Mouse (Mus musculus): ENCODE measurements around the gene Saxo1. TPM values are rescaled to one million over a fixed set of nuclear protein-coding genes. Genes with fewer than 3 reads are reported as not detected.

Gene Saxo1
- total and polyA plus RNA-seq, 3 experiments, result 0.16 TPM; not detected in 2

- no peak for TF ChIP-seq CTCF (IDR thresholded peaks at IDR 0.05)
- TF ChIP-seq EP300 (IDR thresholded peaks at IDR 0.05; ENCODE audit: insufficient read depth, low read depth, low read length), result no peak
- no peak for TF ChIP-seq POLR2A (IDR thresholded peaks at IDR 0.05; ENCODE audit: insufficient read depth, low read depth, low read length)
- no peaks in the 10 kb centered on the region for H3K79me2 ChIP-seq (replicated peaks; ENCODE audit: control insufficient read depth, insufficient read depth, low read length)
- intact Hi-C loops (cut with DNase I), result no loop called here
- DNase-seq, result no peak
- H3K4me1 ChIP-seq (ENCODE audit: control insufficient read depth, insufficient read depth, low read length), result no peaks in the 10 kb centered on the region
- no peak overlapping the region for H3K27ac ChIP-seq
- no peaks in the 10 kb centered on the region for H3K36me3 ChIP-seq (ENCODE audit: control insufficient read depth, insufficient read depth, low read length)
- 95% methylated on average over 3 of the region's 3 CpGs for WGBS
- no peak overlapping the region for H3K9ac ChIP-seq (ENCODE audit: low read depth, low read length)
- H3K27me3 ChIP-seq (ENCODE audit: control insufficient read depth, insufficient read depth, low read length), result no peaks in the 10 kb centered on the region
- no peak overlapping the region for H3K4me3 ChIP-seq
These were observed 147.2 kb downstream of the Saxo1 start for GRCm38 (mm10) chr4:86410946-86411345.

- 79% methylated on average over 9 of the region's 9 CpGs for WGBS
- H3K4me3 ChIP-seq, result no peak overlapping the region
- no peaks in the 10 kb centered on the region for H3K4me1 ChIP-seq (ENCODE audit: control insufficient read depth, insufficient read depth, low read length)
- no peak overlapping the region for H3K27ac ChIP-seq
- no peak for DNase-seq
- TF ChIP-seq POLR2A (IDR thresholded peaks at IDR 0.05; ENCODE audit: insufficient read depth, low read depth, low read length), result no peak
- TF ChIP-seq EP300 (IDR thresholded peaks at IDR 0.05; ENCODE audit: insufficient read depth, low read depth, low read length), result no peak
- no peak for TF ChIP-seq CTCF (IDR thresholded peaks at IDR 0.05)
- no peaks in the 10 kb centered on the region for H3K27me3 ChIP-seq (ENCODE audit: control insufficient read depth, insufficient read depth, low read length)
- no peaks in the 10 kb centered on the region for H3K36me3 ChIP-seq (ENCODE audit: control insufficient read depth, insufficient read depth, low read length)
- no peak overlapping the region for H3K9ac ChIP-seq (ENCODE audit: low read depth, low read length)
- intact Hi-C loops (cut with DNase I), result loop anchor here (10.0 kb wide), 1 partner anchor 136 kb away; no protein-coding TSS in a partner anchor
- H3K79me2 ChIP-seq (replicated peaks; ENCODE audit: control insufficient read depth, insufficient read depth, low read length), result no peaks in the 10 kb centered on the region
These were observed 149.7 kb downstream of the Saxo1 start for GRCm38 (mm10) chr4:86408421-86408820.

- no peak for DNase-seq
- Histone ChIP-seq H3K36me3 (ENCODE audit: control insufficient read depth, insufficient read depth, low read length) (no peaks in the 10 kb centered on the region), H3K4me3 (no peak overlapping the region), H3K79me2 (replicated peaks; ENCODE audit: control insufficient read depth, insufficient read depth, low read length) (no peaks in the 10 kb centered on the region), H3K27me3 (ENCODE audit: control insufficient read depth, insufficient read depth, low read length) (no peaks in the 10 kb centered on the region), H3K4me1 (ENCODE audit: control insufficient read depth, insufficient read depth, low read length) (no peaks in the 10 kb centered on the region), H3K27ac (no peak overlapping the region), H3K9ac (ENCODE audit: low read depth, low read length) (no peak overlapping the region)
- intact Hi-C loops (cut with DNase I), result loop anchor here (10.0 kb wide), 1 partner anchor 138 kb away; no protein-coding TSS in a partner anchor
- TF ChIP-seq POLR2A (IDR thresholded peaks at IDR 0.05; ENCODE audit: insufficient read depth, low read depth, low read length) (no peak), EP300 (IDR thresholded peaks at IDR 0.05; ENCODE audit: insufficient read depth, low read depth, low read length) (no peak), CTCF (IDR thresholded peaks at IDR 0.05) (no peak)
- 87% methylated on average over 3 of the region's 3 CpGs for WGBS
These were observed 151.0 kb downstream of the Saxo1 start for GRCm38 (mm10) chr4:86407200-86407527.

- WGBS, result 66% methylated on average over 7 of the region's 7 CpGs
- intact Hi-C loops (cut with DNase I), result loop anchor here (10.0 kb wide), 1 partner anchor 138 kb away; no protein-coding TSS in a partner anchor
- Histone ChIP-seq H3K27ac (no peak overlapping the region), H3K36me3 (ENCODE audit: control insufficient read depth, insufficient read depth, low read length) (no peaks in the 10 kb centered on the region), H3K4me1 (ENCODE audit: control insufficient read depth, insufficient read depth, low read length) (no peaks in the 10 kb centered on the region), H3K79me2 (replicated peaks; ENCODE audit: control insufficient read depth, insufficient read depth, low read length) (no peaks in the 10 kb centered on the region), H3K9ac (ENCODE audit: low read depth, low read length) (no peak overlapping the region), H3K4me3 (no peak overlapping the region), H3K27me3 (ENCODE audit: control insufficient read depth, insufficient read depth, low read length) (no peaks in the 10 kb centered on the region)
- TF ChIP-seq POLR2A (IDR thresholded peaks at IDR 0.05; ENCODE audit: insufficient read depth, low read depth, low read length), result no peak
- TF ChIP-seq CTCF (IDR thresholded peaks at IDR 0.05), result no peak
- TF ChIP-seq EP300 (IDR thresholded peaks at IDR 0.05; ENCODE audit: insufficient read depth, low read depth, low read length), result no peak
- no peak for DNase-seq
These were observed 151.5 kb downstream of the Saxo1 start for GRCm38 (mm10) chr4:86406501-86407199.

GRCm38 (mm10) chr4:86401116-86401515 is 157.0 kb downstream of the Saxo1 start:
- no peak overlapping the region for H3K9ac ChIP-seq (ENCODE audit: low read depth, low read length)
- no peaks in the 10 kb centered on the region for H3K27me3 ChIP-seq (ENCODE audit: control insufficient read depth, insufficient read depth, low read length)
- no peak overlapping the region for H3K27ac ChIP-seq
- intact Hi-C loops (cut with DNase I), result loop anchor here (10.0 kb wide), 1 partner anchor 144 kb away; no protein-coding TSS in a partner anchor
- TF ChIP-seq EP300 (IDR thresholded peaks at IDR 0.05; ENCODE audit: insufficient read depth, low read depth, low read length) (no peak), CTCF (IDR thresholded peaks at IDR 0.05) (no peak), POLR2A (IDR thresholded peaks at IDR 0.05; ENCODE audit: insufficient read depth, low read depth, low read length) (no peak)
- no peak overlapping the region for H3K4me3 ChIP-seq
- peaks cover 6% of the 10 kb centered on the region; the same call in 1 of the 2 replicates for H3K4me1 ChIP-seq (ENCODE audit: control insufficient read depth, insufficient read depth, low read length)
- H3K79me2 ChIP-seq (replicated peaks; ENCODE audit: control insufficient read depth, insufficient read depth, low read length), result no peaks in the 10 kb centered on the region
- 22% methylated on average over 3 of the region's 3 CpGs for WGBS
- DNase-seq, result no peak
- peaks cover 7% of the 10 kb centered on the region for H3K36me3 ChIP-seq (ENCODE audit: control insufficient read depth, insufficient read depth, low read length)

- Histone ChIP-seq H3K9ac (ENCODE audit: low read depth, low read length) (no peak overlapping the region), H3K4me1 (ENCODE audit: control insufficient read depth, insufficient read depth, low read length) (peaks cover 6% of the 10 kb centered on the region; the same call in 1 of the 2 replicates), H3K27ac (peak overlapping the region; percentile 8; the same call in 1 of the 2 replicates), H3K27me3 (ENCODE audit: control insufficient read depth, insufficient read depth, low read length) (no peaks in the 10 kb centered on the region), H3K79me2 (replicated peaks; ENCODE audit: control insufficient read depth, insufficient read depth, low read length) (no peaks in the 10 kb centered on the region), H3K36me3 (ENCODE audit: control insufficient read depth, insufficient read depth, low read length) (peaks cover 8% of the 10 kb centered on the region), H3K4me3 (no peak overlapping the region)
- DNase-seq, result no peak
- intact Hi-C loops (cut with DNase I), result loop anchor here (5.0 kb wide), 2 partner anchors 90 kb away; no protein-coding TSS in a partner anchor
- WGBS, result 38% methylated on average over 2 of the region's 2 CpGs
- no peak for TF ChIP-seq POLR2A (IDR thresholded peaks at IDR 0.05; ENCODE audit: insufficient read depth, low read depth, low read length)
- TF ChIP-seq EP300 (IDR thresholded peaks at IDR 0.05; ENCODE audit: insufficient read depth, low read depth, low read length), result no peak
- TF ChIP-seq CTCF (IDR thresholded peaks at IDR 0.05), result no peak
These were observed 160.7 kb downstream of the Saxo1 start for GRCm38 (mm10) chr4:86397470-86397869.

Measured in heart, adult 2 months (tissue).